Mouse (Mus musculus) gastrocnemius, postnatal 36 days (tissue): ENCODE data around the gene Scd2. TPM values are rescaled to one million over a fixed set of nuclear protein-coding genes. Genes with fewer than 3 reads are reported as not detected.

ENCODE experiments used
- DNase-seq, 2 experiments: peaks; one replicate each; pipeline ENCODE4 v3.0.0; 2022
- intact Hi-C: fragments of 180-260 bp; cut with DNase I; formaldehyde crosslinking; loops from one replicate; pipeline ENCODE4 v1.15.1; 2025
- microRNA-seq, 2 experiments: library from miRNA; unstranded; fragments of <30 nt; microRNA quantifications; one replicate each; pipeline ENCODE4 v1.2.0; 2021
- total RNA-seq, 2 experiments: library from RNA; stranded (reverse); gene quantifications; 2 replicates each; pipeline ENCODE4 v1.2.3; 2021

Scd2 gene
- total RNA-seq, 2 experiments from 2014 or later = 6.4 to 12.3 TPM

GRCm38 (mm10) chr19:44333991-44334390 lies 40.5 kb downstream of the Scd2 start:
- no peak for DNase-seq
- intact Hi-C loops = no loop called here

DNA sequence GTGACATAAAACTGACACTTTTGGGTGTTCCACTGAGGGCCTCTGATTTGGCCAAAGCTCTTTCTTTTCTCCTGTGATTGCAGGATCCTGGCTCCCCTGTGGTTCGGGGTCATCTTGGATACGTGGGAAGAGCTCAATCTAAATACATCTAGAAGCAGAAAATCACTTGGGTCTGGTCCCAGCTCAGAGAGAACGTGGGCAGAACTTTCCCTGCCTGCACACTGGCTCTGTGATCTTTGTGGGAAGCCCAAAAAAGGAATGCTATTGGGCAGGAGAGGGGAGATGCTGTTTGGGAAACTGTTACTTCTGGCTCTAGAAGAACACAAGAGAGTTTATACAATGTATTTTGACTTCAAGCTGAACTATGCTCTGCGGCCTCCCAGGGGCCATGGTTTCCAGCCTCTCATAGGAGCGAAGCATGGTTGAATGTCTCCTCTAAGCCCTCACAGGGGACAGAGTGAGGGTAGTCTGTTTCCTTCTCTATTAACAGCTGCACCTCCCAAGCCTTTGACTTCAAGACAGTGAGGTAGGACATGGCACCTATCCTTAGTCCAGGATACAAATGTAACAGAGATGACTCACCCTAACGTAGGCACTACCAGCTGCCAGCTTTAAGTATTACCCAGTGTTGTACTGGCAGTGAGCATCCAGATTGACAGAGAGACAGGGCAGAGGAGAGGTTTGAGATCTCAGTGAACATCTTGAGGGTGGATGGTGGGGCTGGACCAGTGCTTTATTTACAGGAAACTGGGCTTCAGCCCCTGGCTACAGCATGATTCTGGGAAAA lies 42.6 kb downstream of the Scd2 start:
- no peak for DNase-seq
- intact Hi-C loops = no loop called here

GRCm38 (mm10) chr19:44349689-44350088 lies 56.2 kb downstream of the Scd2 start:
- intact Hi-C loops = no loop called here
- DNase-seq = no peak

DNA sequence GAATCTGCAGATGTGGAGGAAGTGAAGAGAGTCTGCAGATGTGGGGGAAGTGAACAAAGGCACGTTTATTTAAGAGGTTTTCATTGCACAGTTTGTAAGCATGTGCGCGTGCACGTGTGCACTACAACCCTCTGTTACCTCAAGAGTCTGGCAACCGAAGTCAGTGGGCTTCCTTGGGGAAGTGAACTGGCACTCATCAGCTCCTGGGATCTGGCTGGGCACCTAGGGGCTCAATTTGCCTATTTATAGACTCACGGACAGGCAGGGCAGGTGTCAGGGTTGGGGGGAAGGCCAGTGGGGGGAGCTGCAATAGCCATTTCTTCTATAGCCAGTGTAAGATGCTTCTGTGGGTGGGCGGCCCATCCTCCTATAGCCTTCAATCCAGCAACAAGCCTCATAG lies 58.3 kb downstream of the Scd2 start:
- intact Hi-C loops = no loop called here
- no peak for DNase-seq

Small RNA genes within 50 kb of the gene (microRNA-seq; reads per million reads assigned to microRNA genes)
- gene Mir5114 = 1.5 to 2.5 reads per million in 2 experiments

Other genes with a start within 250 kb of the Scd2 start
- gene Erlin1, start 223.9 kb upstream of the Scd2 start, total RNA-seq = 1 to 10 TPM; 3.1 to 4.0 TPM
- 10 to 100 TPM; 13.7 to 17.8 TPM for gene Chuk, start 186.2 kb upstream of the Scd2 start, total RNA-seq
- 1 to 10 TPM; 5.6 to 5.9 TPM for gene Cwf19l1, start 157.8 kb upstream of the Scd2 start, total RNA-seq
- 10 to 100 TPM; 11.5 to 12.3 TPM for gene Bloc1s2, start 147.2 kb upstream of the Scd2 start, total RNA-seq
- not detected for gene Pkd2l1, start 101.2 kb upstream of the Scd2 start, total RNA-seq
- gene Scd3, start 90.4 kb upstream of the Scd2 start, total RNA-seq = not detected
- under 1 TPM; 0.10 to 0.20 TPM for gene Scd4, start 39.4 kb downstream of the Scd2 start, total RNA-seq
- 10 to 100 TPM; 26.3 to 28.7 TPM for gene Scd1, start 114.2 kb downstream of the Scd2 start, total RNA-seq
- gene Wnt8b, start 199.8 kb downstream of the Scd2 start, total RNA-seq = not detected